Mouse (Mus musculus) layer of hippocampus, postnatal 25 days (tissue): ENCODE measurements around the gene Zfp428. TPM values are rescaled to one million over a fixed set of nuclear protein-coding genes. Genes with fewer than 3 reads are reported as not detected.
"Not testable (repeated sequence)": the region's sequence is repeated elsewhere in the genome, so short reads cannot be mapped to it uniquely, and the experiment has no call there.

ENCODE experiments used
- DNase-seq, 2 experiments: peaks; one replicate each; pipeline ENCODE4 v3.0.0; 2022; ENCODE audit warnings: mixed read lengths in 2 of 2, low spot score in 1 of 2; ENCODE audit errors: extremely low spot score in 1 of 2
- total RNA-seq, 2 experiments: library from RNA; stranded (reverse); gene quantifications; 2 replicates each; pipeline ENCODE4 v1.2.3; 2021

The Zfp428 gene
- total RNA-seq, 2 experiments from 2014 or later, result 39.8 to 45.0 TPM

- DNase-seq, result no peak
These were observed 26.5 kb upstream of the Zfp428 start for GRCm38 (mm10) chr7:24480121-24480941.

- DNase-seq, result no peak
These were observed 25.8 kb upstream of the Zfp428 start for GRCm38 (mm10) chr7:24480986-24481473.

- peak; percentile 82 to 85 for DNase-seq
These were observed 25.2 kb upstream of the Zfp428 start, which contains the start of gene Cadm4 for GRCm38 (mm10) chr7:24481474-24482207. Gene Cadm4, plus strand, starts transcription at chr7:24482023.

GRCm38 (mm10) chr7:24482208-24483020 is 24.4 kb upstream of the Zfp428 start:
- DNase-seq, result no peak

- not testable (repeated sequence) for DNase-seq
These were observed 23.5 kb upstream of the Zfp428 start for GRCm38 (mm10) chr7:24483291-24483690.

- no peak for DNase-seq
These were observed 21.3 kb upstream of the Zfp428 start for GRCm38 (mm10) chr7:24485481-24485880.

- DNase-seq, result peak in 1 of 2 experiments; percentile 33
These were observed 20.1 kb upstream of the Zfp428 start for GRCm38 (mm10) chr7:24486654-24487130.

- DNase-seq, result no peak
These were observed 19.4 kb upstream of the Zfp428 start for GRCm38 (mm10) chr7:24487403-24487802.

GRCm38 (mm10) chr7:24488303-24488702 is 18.5 kb upstream of the Zfp428 start:
- no peak for DNase-seq

- DNase-seq, result no peak
These were observed 6.8 kb upstream of the Zfp428 start for GRCm38 (mm10) chr7:24499856-24500577.

- peak in 1 of 2 experiments; percentile 48 for DNase-seq
These were observed 5.9 kb upstream of the Zfp428 start for GRCm38 (mm10) chr7:24500929-24501328.

GRCm38 (mm10) chr7:24501492-24501891 is 5.3 kb upstream of the Zfp428 start:
- DNase-seq, result peak in 1 of 2 experiments; percentile 56

- no peak for DNase-seq
These were observed 2.8 kb upstream of the Zfp428 start for GRCm38 (mm10) chr7:24504004-24504403.

GRCm38 (mm10) chr7:24504868-24505267 is 1.9 kb upstream of the Zfp428 start:
- no peak for DNase-seq

GRCm38 (mm10) chr7:24505447-24506064 is 1.2 kb upstream of the Zfp428 start:
- no peak for DNase-seq

GRCm38 (mm10) chr7:24506065-24506459 is 744 bp upstream of the Zfp428 start:
- no peak for DNase-seq

GRCm38 (mm10) chr7:24506476-24506837 is 349 bp upstream of the Zfp428 start:
- peak in 1 of 2 experiments; percentile 41 for DNase-seq

- peak in 1 of 2 experiments; percentile 23 for DNase-seq
These were observed 914 bp downstream of the Zfp428 start for GRCm38 (mm10) chr7:24507726-24508114.

GRCm38 (mm10) chr7:24512355-24512754 is 5.5 kb downstream of the Zfp428 start, which contains the start of gene AC161166.1:
Gene AC161166.1, minus strand, starts transcription at chr7:24512455.
- no peak for DNase-seq
